Mouse (Mus musculus) megakaryocyte, embryonic 14.5 days (primary cell): ENCODE data around the gene Cybrd1.

ENCODE experiments used
- FLI1 ChIP-seq: IDR thresholded peaks from 2 replicates; pipeline ENCODE4 v1.6.1; 2012; ENCODE audit warnings: low read length, inconsistent platforms, mixed read lengths
- GATA1 ChIP-seq: IDR thresholded peaks from 3 replicates; pipeline ENCODE4 v1.6.1; 2012; ENCODE audit warnings: mixed read lengths, low read length, inconsistent platforms, borderline replicate concordance

DNA sequence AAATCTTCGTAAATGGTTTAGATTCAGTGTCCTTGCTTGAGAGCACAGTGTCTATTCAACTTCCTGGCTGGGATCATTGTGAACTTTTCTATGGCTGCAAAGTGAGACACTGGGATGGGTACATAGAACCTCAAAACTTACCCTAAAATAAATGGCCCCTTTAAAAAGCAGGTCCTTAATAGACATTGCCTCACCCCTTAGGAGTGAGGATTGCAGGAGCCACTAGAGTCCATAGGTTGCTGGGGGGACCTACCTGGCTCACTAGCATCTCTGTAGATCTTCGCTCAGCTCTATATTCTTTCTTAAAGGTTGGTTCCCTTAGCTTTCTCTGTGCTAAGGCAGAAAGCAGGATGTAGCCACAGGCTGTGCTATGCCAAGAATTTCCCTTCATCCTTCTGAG, 12.6 kb downstream of the Cybrd1 start:
- TF ChIP-seq GATA1 (no peak), FLI1 (no peak)
